Mouse (Mus musculus): ENCODE data around the gene Tmem168. TPM values are rescaled to one million over a fixed set of nuclear protein-coding genes. Genes with fewer than 3 reads are reported as not detected.

Gene Tmem168
- polyA plus RNA-seq, 1 experiment from 2014 or later: 18.7 TPM

- Histone ChIP-seq H3K27ac (no peak overlapping the region), H3K36me3 (replicated peaks) (no peaks in the 10 kb centered on the region), H3K27me3 (replicated peaks) (no peaks in the 10 kb centered on the region), H3K9ac (no peak overlapping the region), H3K4me3 (no peak overlapping the region), H3K4me1 (peaks cover 20% of the 10 kb centered on the region), H3K9me3 (no peaks in the 10 kb centered on the region), H3K4me2 (no peak overlapping the region)
- WGBS: 29% methylated on average over 5 of the region's 5 CpGs
- no peak for ATAC-seq (replicated peaks)
Measured at GRCm38 (mm10) chr6:13609353-13610140, 1.6 kb upstream of the Tmem168 start.

- Histone ChIP-seq H3K9ac (peak overlapping the region; percentile 79), H3K27ac (peak overlapping the region; percentile 94), H3K4me1 (peaks cover 20% of the 10 kb centered on the region), H3K9me3 (no peaks in the 10 kb centered on the region), H3K4me3 (peak overlapping the region; percentile 82), H3K4me2 (peak overlapping the region; percentile 57), H3K27me3 (replicated peaks) (no peaks in the 10 kb centered on the region), H3K36me3 (replicated peaks) (peaks cover 4% of the 10 kb centered on the region; the same call in 1 of the 2 replicates)
- WGBS: 8% methylated on average over 15 of the region's 15 CpGs
- no peak; the same call in 1 of the 2 replicates for ATAC-seq (replicated peaks)
Measured at GRCm38 (mm10) chr6:13606921-13607620, 829 bp downstream of the Tmem168 start.

- Histone ChIP-seq H3K4me1 (peaks cover 23% of the 10 kb centered on the region), H3K4me2 (peak overlapping the region; percentile 57), H3K4me3 (peak overlapping the region; percentile 82), H3K36me3 (replicated peaks) (peaks cover 4% of the 10 kb centered on the region; the same call in 1 of the 2 replicates), H3K9me3 (no peaks in the 10 kb centered on the region), H3K27ac (no peak overlapping the region), H3K27me3 (replicated peaks) (no peaks in the 10 kb centered on the region), H3K9ac (no peak overlapping the region)
- WGBS: 71% methylated on average over 4 of the region's 4 CpGs
- ATAC-seq (replicated peaks): no peak
Measured at GRCm38 (mm10) chr6:13606394-13606793, 1.5 kb downstream of the Tmem168 start.

- Histone ChIP-seq H3K4me1 (peaks cover 18% of the 10 kb centered on the region), H3K9ac (no peak overlapping the region), H3K4me3 (no peak overlapping the region), H3K9me3 (no peaks in the 10 kb centered on the region), H3K27ac (no peak overlapping the region), H3K4me2 (no peak overlapping the region), H3K27me3 (replicated peaks) (no peaks in the 10 kb centered on the region), H3K36me3 (replicated peaks) (peaks cover 4% of the 10 kb centered on the region; the same call in 1 of the 2 replicates)
- ATAC-seq (replicated peaks): no peak
- WGBS: 96% methylated on average over 6 of the region's 6 CpGs
Measured at GRCm38 (mm10) chr6:13603134-13603533, 4.8 kb downstream of the Tmem168 start.

GRCm38 (mm10) chr6:13601587-13601986, 6.3 kb downstream of the Tmem168 start:
- Histone ChIP-seq H3K4me1 (peaks cover 13% of the 10 kb centered on the region), H3K4me3 (no peak overlapping the region), H3K9ac (no peak overlapping the region), H3K27me3 (replicated peaks) (no peaks in the 10 kb centered on the region), H3K9me3 (no peaks in the 10 kb centered on the region), H3K36me3 (replicated peaks) (peaks cover 4% of the 10 kb centered on the region; the same call in 1 of the 2 replicates), H3K4me2 (no peak overlapping the region), H3K27ac (no peak overlapping the region)
- WGBS: 81% methylated on average over 6 of the region's 6 CpGs
- no peak for ATAC-seq (replicated peaks)

- Histone ChIP-seq H3K4me3 (no peak overlapping the region), H3K36me3 (replicated peaks) (peaks cover 7% of the 10 kb centered on the region; the same call in 1 of the 2 replicates), H3K4me2 (no peak overlapping the region), H3K27me3 (replicated peaks) (no peaks in the 10 kb centered on the region), H3K9me3 (no peaks in the 10 kb centered on the region), H3K9ac (no peak overlapping the region), H3K4me1 (peaks cover 5% of the 10 kb centered on the region; the same call in 1 of the 2 replicates), H3K27ac (no peak overlapping the region)
- WGBS: 81% methylated on average over 7 of the region's 7 CpGs
- no peak for ATAC-seq (replicated peaks)
Measured at GRCm38 (mm10) chr6:13598239-13598923, 9.5 kb downstream of the Tmem168 start.

GRCm38 (mm10) chr6:13592729-13593345, 15.1 kb downstream of the Tmem168 start:
- 89% methylated on average over 4 of the region's 4 CpGs for WGBS

GRCm38 (mm10) chr6:13586560-13586959, 21.3 kb downstream of the Tmem168 start:
- Histone ChIP-seq H3K4me1 (no peaks in the 10 kb centered on the region), H3K36me3 (replicated peaks) (peaks cover 10% of the 10 kb centered on the region; the same call in 1 of the 2 replicates), H3K27me3 (replicated peaks) (no peaks in the 10 kb centered on the region), H3K9me3 (no peaks in the 10 kb centered on the region), H3K4me2 (no peak overlapping the region), H3K4me3 (no peak overlapping the region), H3K27ac (no peak overlapping the region), H3K9ac (no peak overlapping the region)
- ATAC-seq (replicated peaks): no peak
- WGBS: 67% methylated on average over 2 of the region's 2 CpGs

More at GRCm38 (mm10) chr6:13592729-13593345, 15.1 kb downstream of the Tmem168 start:
- no peaks in the 10 kb centered on the region for H3K27me3 ChIP-seq (replicated peaks)
- H3K9ac ChIP-seq: no peak overlapping the region
- no peaks in the 10 kb centered on the region for H3K4me1 ChIP-seq
- H3K4me2 ChIP-seq: no peak overlapping the region
- no peaks in the 10 kb centered on the region for H3K9me3 ChIP-seq
- peaks cover 13% of the 10 kb centered on the region; the same call in 1 of the 2 replicates for H3K36me3 ChIP-seq (replicated peaks)
- H3K27ac ChIP-seq: no peak overlapping the region
- no peak for ATAC-seq (replicated peaks)
- no peak overlapping the region for H3K4me3 ChIP-seq

- H3K4me2 ChIP-seq: no peak overlapping the region
- no peak overlapping the region for H3K9ac ChIP-seq
- H3K9me3 ChIP-seq: no peaks in the 10 kb centered on the region
- WGBS: 91% methylated on average over 8 of the region's 8 CpGs
- H3K27me3 ChIP-seq (replicated peaks): no peaks in the 10 kb centered on the region
- H3K36me3 ChIP-seq (replicated peaks): peaks cover 10% of the 10 kb centered on the region; the same call in 1 of the 2 replicates
- H3K27ac ChIP-seq: no peak overlapping the region
- ATAC-seq (replicated peaks): no peak
- H3K4me1 ChIP-seq: no peaks in the 10 kb centered on the region
- H3K4me3 ChIP-seq: no peak overlapping the region
Measured at GRCm38 (mm10) chr6:13586154-13586553, 21.7 kb downstream of the Tmem168 start.

GRCm38 (mm10) chr6:13584788-13585187, 23.1 kb downstream of the Tmem168 start:
- 89% methylated on average over 6 of the region's 6 CpGs for WGBS
- H3K36me3 ChIP-seq (replicated peaks): 0 out of 2 replicates have a peak, but pooled peaks cover 13% of the 10 kb centered on the region
- no peak overlapping the region for H3K4me2 ChIP-seq
- no peaks in the 10 kb centered on the region for H3K27me3 ChIP-seq (replicated peaks)
- H3K9me3 ChIP-seq: no peaks in the 10 kb centered on the region
- H3K9ac ChIP-seq: no peak overlapping the region
- H3K27ac ChIP-seq: no peak overlapping the region
- no peaks in the 10 kb centered on the region for H3K4me1 ChIP-seq
- no peak for ATAC-seq (replicated peaks)
- no peak overlapping the region for H3K4me3 ChIP-seq

GRCm38 (mm10) chr6:13582075-13582474, 25.8 kb downstream of the Tmem168 start:
- Histone ChIP-seq H3K9me3 (no peaks in the 10 kb centered on the region), H3K4me2 (no peak overlapping the region), H3K36me3 (replicated peaks) (0 out of 2 replicates have a peak, but pooled peaks cover 8% of the 10 kb centered on the region), H3K4me1 (no peaks in the 10 kb centered on the region), H3K27me3 (replicated peaks) (no peaks in the 10 kb centered on the region), H3K9ac (no peak overlapping the region), H3K27ac (no peak overlapping the region), H3K4me3 (no peak overlapping the region)
- ATAC-seq (replicated peaks): no peak
- WGBS: 90% methylated on average over 1 of the region's 1 CpGs
